Mouse (Mus musculus): ENCODE measurements around the gene Anks1. TPM values are rescaled to one million over a fixed set of nuclear protein-coding genes. Genes with fewer than 3 reads are reported as not detected.
A peak's percentile ranks its signal among the peaks of the same experiment; 100 is the strongest.

Anks1 gene
- polyA plus RNA-seq, 1 experiment from 2014 or later, result 23.7 TPM

DNA sequence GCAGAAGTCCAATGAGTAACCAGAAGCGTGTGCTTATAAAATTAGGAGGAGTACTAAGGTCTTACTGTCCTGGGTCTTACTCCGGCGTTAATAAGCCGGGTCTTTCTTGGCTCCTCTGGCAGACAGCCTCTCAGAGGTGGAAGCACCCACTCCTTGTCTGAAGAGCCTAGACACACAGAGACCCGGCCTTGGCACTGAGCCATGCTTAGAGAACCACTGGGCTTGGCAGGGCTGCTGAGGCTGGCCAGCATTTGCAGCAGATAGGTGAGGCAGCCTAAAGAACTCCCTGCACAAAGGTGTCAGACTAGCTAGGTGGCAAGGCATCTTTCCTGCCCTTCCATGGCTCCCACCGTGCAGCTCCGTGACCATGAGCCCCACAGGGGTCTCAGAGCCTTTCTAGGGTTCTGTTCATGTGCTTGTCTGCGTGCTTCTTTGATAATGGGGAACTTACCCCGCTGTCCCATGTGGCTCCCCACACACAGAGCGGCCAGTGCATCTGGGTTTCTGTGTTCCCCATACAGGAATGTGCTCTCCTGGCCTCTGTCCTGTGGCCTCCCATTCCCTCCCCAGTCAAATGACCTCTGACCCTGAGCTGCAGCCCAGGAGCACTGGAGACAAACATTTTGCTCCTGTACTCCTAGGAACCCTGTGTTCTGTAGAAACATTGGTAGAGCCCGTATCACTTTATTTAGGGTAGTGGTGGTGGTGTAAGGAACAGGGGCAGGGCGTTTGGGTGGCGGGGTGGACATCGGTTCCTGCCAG, 117.2 kb downstream of the Anks1 start:
- H3K27ac ChIP-seq (ENCODE audit: low read depth, low read length), result no peak overlapping the region
- H3K4me3 ChIP-seq (ENCODE audit: low read depth, low read length), result no peak overlapping the region
- DNase-seq (ENCODE audit: low spot score, missing footprints), result no peak
- H3K9ac ChIP-seq (ENCODE audit: low read length), result no peak overlapping the region
- no peak for ATAC-seq (ENCODE audit: low FRiP score)
- 87% methylated on average over 14 of the region's 14 CpGs for WGBS
- no peak overlapping the region for H3K4me2 ChIP-seq
- no peaks in the 10 kb centered on the region for H3K4me1 ChIP-seq (ENCODE audit: control insufficient read depth, insufficient read depth, low read length)
- no peaks in the 10 kb centered on the region for H3K27me3 ChIP-seq (ENCODE audit: control insufficient read depth, insufficient read depth, low read length)
- H3K36me3 ChIP-seq (ENCODE audit: control insufficient read depth, insufficient read depth, low read length), result no peaks in the 10 kb centered on the region
- no peaks in the 10 kb centered on the region for H3K9me3 ChIP-seq (ENCODE audit: control insufficient read depth, low read length)

DNA sequence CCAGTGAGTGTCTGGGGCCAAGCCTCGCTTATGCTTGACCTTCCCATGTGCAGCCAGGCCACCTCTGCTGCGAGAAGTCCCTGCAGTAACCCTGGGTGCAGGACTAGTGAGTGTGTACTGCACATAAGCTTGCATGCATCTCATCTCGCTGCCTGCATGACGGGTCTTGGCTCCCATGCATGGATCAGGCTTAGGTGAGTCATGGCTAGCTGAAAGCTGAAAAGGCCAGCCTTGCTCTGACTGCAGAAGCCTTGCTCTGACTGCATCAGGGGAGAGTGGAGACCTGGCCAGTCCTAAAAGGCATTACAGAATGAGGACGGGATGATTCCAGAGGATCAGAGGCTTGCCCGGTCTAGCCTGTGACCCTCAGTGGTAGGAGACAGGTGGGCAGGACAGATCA, 118.1 kb downstream of the Anks1 start:
- Histone ChIP-seq H3K4me3 (ENCODE audit: low read depth, low read length) (no peak overlapping the region), H3K27ac (ENCODE audit: low read depth, low read length) (no peak overlapping the region), H3K4me1 (ENCODE audit: control insufficient read depth, insufficient read depth, low read length) (peaks cover 2% of the 10 kb centered on the region; the same call in 1 of the 2 replicates), H3K27me3 (ENCODE audit: control insufficient read depth, insufficient read depth, low read length) (no peaks in the 10 kb centered on the region), H3K9me3 (ENCODE audit: control insufficient read depth, low read length) (no peaks in the 10 kb centered on the region), H3K36me3 (ENCODE audit: control insufficient read depth, insufficient read depth, low read length) (no peaks in the 10 kb centered on the region), H3K4me2 (no peak overlapping the region), H3K9ac (ENCODE audit: low read length) (no peak overlapping the region)
- ATAC-seq (ENCODE audit: low FRiP score), result no peak
- 95% methylated on average over 6 of the region's 6 CpGs for WGBS
- no peak for DNase-seq (ENCODE audit: low spot score, missing footprints)

- no peak overlapping the region for H3K4me2 ChIP-seq
- ATAC-seq (ENCODE audit: low FRiP score) (no peak), DNase-seq (ENCODE audit: low spot score, missing footprints) (no peak)
- no peak overlapping the region for H3K4me3 ChIP-seq (ENCODE audit: low read depth, low read length)
- peaks cover 12% of the 10 kb centered on the region for H3K4me1 ChIP-seq (ENCODE audit: control insufficient read depth, insufficient read depth, low read length)
- no peaks in the 10 kb centered on the region for H3K27me3 ChIP-seq (ENCODE audit: control insufficient read depth, insufficient read depth, low read length)
- no peak overlapping the region for H3K9ac ChIP-seq (ENCODE audit: low read length)
- WGBS, result 81% methylated on average over 10 of the region's 10 CpGs
- H3K27ac ChIP-seq (ENCODE audit: low read depth, low read length), result no peak overlapping the region
- H3K36me3 ChIP-seq (ENCODE audit: control insufficient read depth, insufficient read depth, low read length), result no peaks in the 10 kb centered on the region
- no peaks in the 10 kb centered on the region for H3K9me3 ChIP-seq (ENCODE audit: control insufficient read depth, low read length)
These were observed 119.1 kb downstream of the Anks1 start for GRCm38 (mm10) chr17:28028236-28028635.

- no peaks in the 10 kb centered on the region for H3K27me3 ChIP-seq (ENCODE audit: control insufficient read depth, insufficient read depth, low read length)
- no peak overlapping the region for H3K4me2 ChIP-seq
- H3K4me3 ChIP-seq (ENCODE audit: low read depth, low read length), result no peak overlapping the region
- 71% methylated on average over 2 of the region's 2 CpGs for WGBS
- H3K9ac ChIP-seq (ENCODE audit: low read length), result 0 out of 2 replicates have a peak overlapping the region, but pooled peaks have one; percentile 16
- peaks cover 13% of the 10 kb centered on the region for H3K4me1 ChIP-seq (ENCODE audit: control insufficient read depth, insufficient read depth, low read length)
- DNase-seq (ENCODE audit: low spot score, missing footprints) (no peak), ATAC-seq (ENCODE audit: low FRiP score) (no peak)
- no peaks in the 10 kb centered on the region for H3K9me3 ChIP-seq (ENCODE audit: control insufficient read depth, low read length)
- H3K27ac ChIP-seq (ENCODE audit: low read depth, low read length), result no peak overlapping the region
- H3K36me3 ChIP-seq (ENCODE audit: control insufficient read depth, insufficient read depth, low read length), result no peaks in the 10 kb centered on the region
These were observed 120.2 kb downstream of the Anks1 start for GRCm38 (mm10) chr17:28029308-28029707.

GRCm38 (mm10) chr17:28030446-28030845, 121.3 kb downstream of the Anks1 start:
- WGBS, result 91% methylated on average over 10 of the region's 10 CpGs
- Histone ChIP-seq H3K4me3 (ENCODE audit: low read depth, low read length) (no peak overlapping the region), H3K27me3 (ENCODE audit: control insufficient read depth, insufficient read depth, low read length) (no peaks in the 10 kb centered on the region), H3K4me2 (no peak overlapping the region), H3K4me1 (ENCODE audit: control insufficient read depth, insufficient read depth, low read length) (peaks cover 13% of the 10 kb centered on the region), H3K9ac (ENCODE audit: low read length) (no peak overlapping the region), H3K27ac (ENCODE audit: low read depth, low read length) (no peak overlapping the region), H3K36me3 (ENCODE audit: control insufficient read depth, insufficient read depth, low read length) (no peaks in the 10 kb centered on the region), H3K9me3 (ENCODE audit: control insufficient read depth, low read length) (no peaks in the 10 kb centered on the region)
- ATAC-seq (ENCODE audit: low FRiP score) (no peak), DNase-seq (ENCODE audit: low spot score, missing footprints) (no peak)

GRCm38 (mm10) chr17:28031281-28031941, 122.3 kb downstream of the Anks1 start:
- Histone ChIP-seq H3K9ac (ENCODE audit: low read length) (no peak overlapping the region), H3K4me1 (ENCODE audit: control insufficient read depth, insufficient read depth, low read length) (peaks cover 13% of the 10 kb centered on the region), H3K36me3 (ENCODE audit: control insufficient read depth, insufficient read depth, low read length) (no peaks in the 10 kb centered on the region), H3K27ac (ENCODE audit: low read depth, low read length) (no peak overlapping the region), H3K27me3 (ENCODE audit: control insufficient read depth, insufficient read depth, low read length) (no peaks in the 10 kb centered on the region), H3K4me2 (no peak overlapping the region), H3K9me3 (ENCODE audit: control insufficient read depth, low read length) (no peaks in the 10 kb centered on the region), H3K4me3 (ENCODE audit: low read depth, low read length) (no peak overlapping the region)
- ATAC-seq (ENCODE audit: low FRiP score), result no peak
- WGBS, result 86% methylated on average over 9 of the region's 9 CpGs
- DNase-seq (ENCODE audit: low spot score, missing footprints), result no peak

DNA sequence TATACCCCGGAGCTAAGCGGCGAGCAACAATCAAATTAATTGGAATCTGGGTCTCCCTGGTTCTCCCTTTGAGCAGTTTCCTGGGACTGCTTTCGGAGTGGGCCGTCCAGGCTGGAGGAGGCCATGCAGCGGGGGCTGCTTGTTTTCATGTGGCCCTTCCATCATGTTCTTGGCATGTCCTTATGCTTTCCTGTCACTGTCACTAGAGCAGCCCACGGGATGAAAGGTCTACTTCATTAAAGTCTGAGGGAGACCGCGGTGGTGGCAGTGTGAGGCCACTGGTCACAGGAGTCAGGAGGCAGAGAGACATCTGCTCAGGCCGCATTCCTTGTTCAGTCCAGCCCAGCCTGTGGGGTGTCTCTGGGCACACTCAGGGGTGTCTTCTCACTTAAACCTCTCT, 123.1 kb downstream of the Anks1 start:
- DNase-seq (ENCODE audit: low spot score, missing footprints), result no peak
- Histone ChIP-seq H3K4me1 (ENCODE audit: control insufficient read depth, insufficient read depth, low read length) (peaks cover 16% of the 10 kb centered on the region), H3K36me3 (ENCODE audit: control insufficient read depth, insufficient read depth, low read length) (no peaks in the 10 kb centered on the region), H3K4me3 (ENCODE audit: low read depth, low read length) (no peak overlapping the region), H3K4me2 (no peak overlapping the region), H3K9me3 (ENCODE audit: control insufficient read depth, low read length) (no peaks in the 10 kb centered on the region), H3K27me3 (ENCODE audit: control insufficient read depth, insufficient read depth, low read length) (no peaks in the 10 kb centered on the region), H3K27ac (ENCODE audit: low read depth, low read length) (peak overlapping the region; percentile 60; the same call in 1 of the 2 replicates), H3K9ac (ENCODE audit: low read length) (peak overlapping the region; percentile 40)
- ATAC-seq (ENCODE audit: low FRiP score), result no peak
- WGBS, result 79% methylated on average over 10 of the region's 10 CpGs

DNA sequence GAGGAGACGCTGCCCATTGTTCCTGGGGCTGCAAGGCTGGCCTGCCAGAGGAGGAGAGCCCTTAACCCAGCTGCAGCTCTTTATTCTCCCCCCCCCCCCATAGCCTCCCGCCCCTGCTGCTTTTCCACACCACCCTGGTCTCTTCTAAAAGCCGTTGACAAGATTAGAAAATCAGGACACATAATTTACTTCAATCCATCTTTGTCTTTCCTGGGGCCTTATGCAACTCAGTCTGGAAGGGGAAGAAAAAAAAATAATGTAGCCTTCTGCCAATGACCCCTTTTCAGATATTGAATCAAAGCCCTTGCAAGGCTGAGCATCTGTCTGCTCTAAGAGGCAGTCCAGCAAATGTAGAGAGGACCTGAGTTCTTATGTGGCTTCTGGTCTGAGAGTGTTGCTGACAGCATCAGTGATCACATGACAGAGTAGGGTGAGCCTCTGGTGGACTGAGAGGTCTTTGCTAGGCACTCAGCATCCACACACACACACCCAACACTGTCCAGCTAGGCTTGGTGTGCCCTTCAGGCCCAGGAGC, 124.0 kb downstream of the Anks1 start:
- no peak for DNase-seq (ENCODE audit: low spot score, missing footprints)

DNA sequence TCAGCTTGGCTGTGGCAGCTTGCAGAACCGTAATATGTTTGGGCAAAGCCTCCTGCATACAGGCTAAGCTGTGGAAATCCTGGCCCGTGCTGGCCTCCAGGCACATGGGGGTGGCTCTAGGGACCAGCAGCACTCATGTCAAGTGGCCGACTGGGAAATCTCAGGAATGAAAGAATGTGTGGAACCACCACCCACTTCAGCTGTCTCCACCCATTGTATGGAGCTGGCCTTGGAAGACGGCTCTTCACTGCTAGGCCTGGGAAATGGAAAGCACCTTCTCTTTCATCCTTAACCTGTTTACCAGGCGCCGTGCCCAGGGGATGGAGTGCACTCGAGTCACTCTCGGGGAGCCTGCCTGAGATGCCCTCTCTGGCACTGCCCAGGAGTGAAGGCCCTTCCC, 125.9 kb downstream of the Anks1 start:
- no peaks in the 10 kb centered on the region for H3K36me3 ChIP-seq (ENCODE audit: control insufficient read depth, insufficient read depth, low read length)
- no peak overlapping the region for H3K4me2 ChIP-seq
- ATAC-seq (ENCODE audit: low FRiP score) (no peak), DNase-seq (ENCODE audit: low spot score, missing footprints) (no peak)
- H3K9me3 ChIP-seq (ENCODE audit: control insufficient read depth, low read length), result no peaks in the 10 kb centered on the region
- no peak overlapping the region for H3K9ac ChIP-seq (ENCODE audit: low read length)
- no peaks in the 10 kb centered on the region for H3K27me3 ChIP-seq (ENCODE audit: control insufficient read depth, insufficient read depth, low read length)
- no peak overlapping the region for H3K27ac ChIP-seq (ENCODE audit: low read depth, low read length)
- WGBS, result 85% methylated on average over 8 of the region's 8 CpGs
- peaks cover 21% of the 10 kb centered on the region for H3K4me1 ChIP-seq (ENCODE audit: control insufficient read depth, insufficient read depth, low read length)
- H3K4me3 ChIP-seq (ENCODE audit: low read depth, low read length), result no peak overlapping the region

More for the DNA sequence above, 124.0 kb downstream of the Anks1 start:
- no peak for ATAC-seq (ENCODE audit: low FRiP score)
- Histone ChIP-seq H3K4me3 (ENCODE audit: low read depth, low read length) (no peak overlapping the region), H3K27ac (ENCODE audit: low read depth, low read length) (peak overlapping the region; percentile 60; the same call in 1 of the 2 replicates), H3K9ac (ENCODE audit: low read length) (peak overlapping the region; percentile 40), H3K4me2 (no peak overlapping the region), H3K4me1 (ENCODE audit: control insufficient read depth, insufficient read depth, low read length) (peaks cover 19% of the 10 kb centered on the region), H3K36me3 (ENCODE audit: control insufficient read depth, insufficient read depth, low read length) (no peaks in the 10 kb centered on the region), H3K27me3 (ENCODE audit: control insufficient read depth, insufficient read depth, low read length) (no peaks in the 10 kb centered on the region), H3K9me3 (ENCODE audit: control insufficient read depth, low read length) (no peaks in the 10 kb centered on the region)
- 19% methylated on average over 3 of the region's 3 CpGs for WGBS

Measured in midbrain, embryonic 11.5 days (tissue).